Mouse (Mus musculus) kidney, embryonic 14.5 days (tissue): ENCODE results near the gene Mta1. TPM values are rescaled to one million over a fixed set of nuclear protein-coding genes. Genes with fewer than 3 reads are reported as not detected.

ENCODE experiments used
- ATAC-seq: fragments of 200-750 bp; cut with Nextera tagmentation; 2 replicates; pipeline ENCODE4 v1.8.0; 2017; ENCODE audit warnings: moderate number of reproducible peaks, mild to moderate bottlenecking, moderate TSS enrichment, moderate library complexity; ENCODE audit not compliant: low FRiP score, low TSS enrichment
- H3K27ac ChIP-seq: fragments of 300-500 bp; sonication (generic); 2 replicates; pipeline ENCODE4 v1.5.1; 2014; ENCODE audit warnings: low read depth, mild to moderate bottlenecking, low read length, moderate library complexity, mixed read lengths
- H3K27me3 ChIP-seq: fragments of 300-500 bp; sonication (generic); 2 replicates; pipeline ENCODE4 v1.6.1; 2014; ENCODE audit warnings: mild to moderate bottlenecking, low read length; ENCODE audit not compliant: control insufficient read depth, insufficient read depth
- H3K36me3 ChIP-seq: fragments of 300-500 bp; sonication (generic); 2 replicates; pipeline ENCODE4 v1.6.1; 2014; ENCODE audit warnings: low read length, mixed read lengths; ENCODE audit not compliant: control insufficient read depth, insufficient read depth
- H3K4me1 ChIP-seq: fragments of 300-500 bp; sonication (generic); 2 replicates; pipeline ENCODE4 v1.6.1; 2014; ENCODE audit warnings: low read length, mixed read lengths; ENCODE audit not compliant: control insufficient read depth, insufficient read depth
- H3K4me2 ChIP-seq: fragments of 300-500 bp; sonication (generic); replicated peaks from 2 replicates; pipeline ENCODE4 v1.6.1; 2014; ENCODE audit warnings: low read depth, mild to moderate bottlenecking, low read length
- H3K4me3 ChIP-seq: fragments of 300-500 bp; sonication (generic); 2 replicates; pipeline ENCODE4 v1.5.1; 2014; ENCODE audit warnings: mild to moderate bottlenecking, low read length
- H3K9ac ChIP-seq: fragments of 300-500 bp; sonication (generic); 2 replicates; pipeline ENCODE4 v1.6.1; 2014; ENCODE audit warnings: low read depth, mild to moderate bottlenecking, low read length, moderate library complexity
- H3K9me3 ChIP-seq: fragments of 300-500 bp; sonication (generic); 2 replicates; pipeline ENCODE4 v1.6.1; 2016; ENCODE audit warnings: low read length; ENCODE audit not compliant: control insufficient read depth
- WGBS: fragments of 180-500 bp; shearing (Covaris S2); extraction: QIAGEN DNeasy Blood & Tissue Kit; methylation state at CpG from one replicate; pipeline ENCODE4 v1.1.7; 2014; 5-methylcytosine and 5-hydroxymethylcytosine counted together
- polyA plus RNA-seq: library from polyadenylated mRNA; unstranded; fragments of >200 nt; fragmentation: Nextera tagmentation; extraction: Ambion mirVana; gene quantifications from 2 replicates; pipeline ENCODE4 v1.2.1, GENCODE M21; 2014

Mta1 gene
- polyA plus RNA-seq, 1 experiment from 2014 or later = 26.2 TPM

GRCm38 (mm10) chr12:113088026-113088425, 10.1 kb upstream of the Mta1 start:
- Histone ChIP-seq H3K9me3 (no peaks in the 10 kb centered on the region), H3K9ac (no peak overlapping the region), H3K36me3 (no peaks in the 10 kb centered on the region), H3K27me3 (no peaks in the 10 kb centered on the region), H3K4me2 (no peak overlapping the region), H3K4me3 (no peak overlapping the region), H3K27ac (no peak overlapping the region), H3K4me1 (no peaks in the 10 kb centered on the region)
- WGBS = 43% methylated on average over 4 of the region's 4 CpGs
- ATAC-seq = no peak

- no peak for ATAC-seq
- no peak overlapping the region for H3K4me2 ChIP-seq
- no peaks in the 10 kb centered on the region for H3K4me1 ChIP-seq
- no peak overlapping the region for H3K9ac ChIP-seq
- no peak overlapping the region for H3K27ac ChIP-seq
- 90% methylated on average over 6 of the region's 6 CpGs for WGBS
- H3K27me3 ChIP-seq = no peaks in the 10 kb centered on the region
- no peak overlapping the region for H3K4me3 ChIP-seq
- H3K36me3 ChIP-seq = no peaks in the 10 kb centered on the region
- no peaks in the 10 kb centered on the region for H3K9me3 ChIP-seq
Measured at GRCm38 (mm10) chr12:113089107-113089506, 9.0 kb upstream of the Mta1 start.

GRCm38 (mm10) chr12:113090053-113090452, 8.0 kb upstream of the Mta1 start:
- no peak overlapping the region for H3K9ac ChIP-seq
- no peaks in the 10 kb centered on the region for H3K9me3 ChIP-seq
- no peak overlapping the region for H3K4me2 ChIP-seq
- no peak overlapping the region for H3K4me3 ChIP-seq
- no peaks in the 10 kb centered on the region for H3K36me3 ChIP-seq
- H3K27ac ChIP-seq = no peak overlapping the region
- no peaks in the 10 kb centered on the region for H3K27me3 ChIP-seq
- no peaks in the 10 kb centered on the region for H3K4me1 ChIP-seq
- 75% methylated on average over 17 of the region's 17 CpGs for WGBS
- no peak for ATAC-seq

GRCm38 (mm10) chr12:113097040-113097439, 1.0 kb upstream of the Mta1 start:
- 86% methylated on average over 5 of the region's 5 CpGs for WGBS
- ATAC-seq = no peak
- H3K4me1 ChIP-seq = peaks cover 24% of the 10 kb centered on the region
- no peak overlapping the region for H3K27ac ChIP-seq
- peak overlapping the region; percentile 62; the same call in 1 of the 2 replicates for H3K4me2 ChIP-seq
- H3K4me3 ChIP-seq = no peak overlapping the region
- no peak overlapping the region for H3K9ac ChIP-seq
- no peaks in the 10 kb centered on the region for H3K27me3 ChIP-seq
- 0 out of 2 replicates have a peak, but pooled peaks cover 2% of the 10 kb centered on the region for H3K36me3 ChIP-seq
- H3K9me3 ChIP-seq = no peaks in the 10 kb centered on the region

GRCm38 (mm10) chr12:113098530-113099151, 563 bp downstream of the Mta1 start:
- WGBS = 1% methylated on average over 35 of the region's 60 CpGs
- Histone ChIP-seq H3K9me3 (no peaks in the 10 kb centered on the region), H3K36me3 (0 out of 2 replicates have a peak, but pooled peaks cover 2% of the 10 kb centered on the region), H3K27ac (peak overlapping the region; percentile 83), H3K27me3 (no peaks in the 10 kb centered on the region), H3K9ac (peak overlapping the region; percentile 99), H3K4me3 (peak overlapping the region; percentile 99), H3K4me2 (peak overlapping the region; percentile 69), H3K4me1 (peaks cover 24% of the 10 kb centered on the region)
- ATAC-seq = peak; percentile 21; the same call in 1 of the 2 replicates

GRCm38 (mm10) chr12:113099470-113100237, 1.6 kb downstream of the Mta1 start:
- Histone ChIP-seq H3K4me3 (peak overlapping the region; percentile 99), H3K4me1 (peaks cover 28% of the 10 kb centered on the region)

GRCm38 (mm10) chr12:113100448-113101076, 2.5 kb downstream of the Mta1 start:
- H3K27me3 ChIP-seq = no peaks in the 10 kb centered on the region
- no peak overlapping the region for H3K4me3 ChIP-seq
- peaks cover 28% of the 10 kb centered on the region for H3K4me1 ChIP-seq
- no peak overlapping the region for H3K27ac ChIP-seq
- 82% methylated on average over 5 of the region's 5 CpGs for WGBS
- H3K9me3 ChIP-seq = peaks cover 2% of the 10 kb centered on the region; the same call in 1 of the 2 replicates
- no peak for ATAC-seq
- 0 out of 2 replicates have a peak overlapping the region, but pooled peaks have one; percentile 4 for H3K9ac ChIP-seq
- H3K4me2 ChIP-seq = no peak overlapping the region
- 0 out of 2 replicates have a peak, but pooled peaks cover 4% of the 10 kb centered on the region for H3K36me3 ChIP-seq

More at GRCm38 (mm10) chr12:113099470-113100237, 1.6 kb downstream of the Mta1 start:
- Histone ChIP-seq H3K36me3 (0 out of 2 replicates have a peak, but pooled peaks cover 4% of the 10 kb centered on the region), H3K4me2 (peak overlapping the region; percentile 69), H3K9me3 (no peaks in the 10 kb centered on the region), H3K27me3 (no peaks in the 10 kb centered on the region), H3K9ac (peak overlapping the region; percentile 99), H3K27ac (no peak overlapping the region)
- 18% methylated on average over 6 of the region's 6 CpGs for WGBS
- no peak for ATAC-seq

- peaks cover 28% of the 10 kb centered on the region for H3K4me1 ChIP-seq
- no peak overlapping the region for H3K27ac ChIP-seq
- H3K27me3 ChIP-seq = no peaks in the 10 kb centered on the region
- WGBS = 84% methylated on average over 9 of the region's 9 CpGs
- H3K36me3 ChIP-seq = 0 out of 2 replicates have a peak, but pooled peaks cover 4% of the 10 kb centered on the region
- no peak overlapping the region for H3K4me3 ChIP-seq
- H3K9ac ChIP-seq = 0 out of 2 replicates have a peak overlapping the region, but pooled peaks have one; percentile 4
- ATAC-seq = no peak
- no peak overlapping the region for H3K4me2 ChIP-seq
- H3K9me3 ChIP-seq = peaks cover 5% of the 10 kb centered on the region; the same call in 1 of the 2 replicates
Measured at GRCm38 (mm10) chr12:113101251-113101960, 3.3 kb downstream of the Mta1 start.
